Mouse (Mus musculus) c-Kit-positive CD71-negative TER-119-negative erythroid progenitor cells, embryonic 14.5 days (primary cell): ENCODE data around the gene Gckr.
"Not testable (repeated sequence)": the region's sequence is repeated elsewhere in the genome, so short reads cannot be mapped to it uniquely, and the experiment has no call there.

Experiments used
- DNase-seq: peaks from one replicate; pipeline ENCODE4 v3.0.0-alpha.2; 2013; ENCODE audit warnings: low read depth

The Gckr gene

DNA sequence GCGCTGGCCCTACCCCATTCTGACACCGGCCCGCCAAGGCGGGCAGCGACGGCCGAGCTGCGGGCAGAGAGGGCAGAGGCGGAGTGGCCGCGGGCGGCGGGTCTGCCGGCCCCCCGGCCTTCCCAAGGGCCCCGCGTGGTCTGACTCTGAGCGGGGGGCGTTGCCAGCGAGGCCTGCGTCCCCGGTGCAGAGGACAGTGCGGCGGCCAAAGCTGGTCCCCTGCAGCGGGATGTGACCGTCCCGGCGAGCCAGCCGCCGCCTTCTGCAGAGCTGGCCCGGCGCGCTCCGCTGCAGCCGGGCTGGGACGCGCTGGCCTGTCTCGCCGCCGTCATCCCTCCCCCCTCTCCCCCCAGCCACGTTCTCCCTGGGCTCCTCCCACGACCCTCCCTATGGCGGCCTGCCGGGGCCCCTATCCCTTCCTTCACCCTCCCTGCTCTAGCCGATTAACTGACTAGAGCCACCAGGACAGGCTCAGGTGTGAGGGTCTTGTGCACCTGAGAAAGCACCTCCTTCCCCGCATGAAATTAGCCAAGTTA, 1.6 kb upstream of the Gckr start, which contains the start of gene Fndc4:
Fndc4 (minus strand) TSS at position 475 of the 536 bp plus-strand sequence.
- no peak for DNase-seq

- DNase-seq: no peak
Measured at GRCm38 (mm10) chr5:31297981-31298380, 738 bp downstream of the Gckr start.

DNA sequence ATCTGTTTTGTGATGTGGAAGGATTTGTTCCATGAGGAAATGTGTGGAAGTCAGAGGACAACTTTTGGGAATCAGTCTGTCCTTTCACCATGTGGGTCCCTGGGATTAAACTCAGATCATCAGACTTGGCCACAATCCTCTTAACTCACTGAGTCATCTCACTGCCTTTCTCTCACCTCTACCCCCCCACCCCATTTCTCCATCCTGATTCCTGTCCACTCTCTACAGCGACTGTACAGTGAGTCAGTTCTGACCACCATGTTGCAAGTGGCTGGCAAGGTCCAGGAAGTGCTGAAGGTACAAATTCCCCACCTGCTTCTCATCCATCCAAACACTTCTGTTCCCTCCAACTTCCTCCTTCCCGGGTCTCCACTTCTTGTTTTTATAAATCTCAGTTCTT, 1.2 kb downstream of the Gckr start:
- DNase-seq: no peak

DNA sequence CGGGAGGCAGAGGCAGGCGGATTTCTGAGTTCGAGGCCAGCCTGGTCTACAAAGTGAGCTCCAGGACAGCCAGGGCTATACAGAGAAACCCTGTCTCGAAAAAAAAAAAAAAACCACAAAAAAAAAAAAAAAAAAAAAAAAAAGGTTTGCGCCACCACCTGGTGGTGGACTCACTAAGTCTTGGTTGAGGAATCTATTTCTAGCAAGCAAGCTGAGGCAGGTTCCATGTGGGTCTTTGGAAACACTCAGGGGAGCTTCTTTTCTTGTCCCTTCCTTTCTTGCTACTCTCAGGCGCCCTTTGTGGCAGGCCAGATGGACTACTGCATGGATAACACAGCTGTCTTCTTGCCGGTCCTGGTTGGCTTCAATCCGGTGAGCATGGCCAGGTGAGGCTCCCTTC, 4.6 kb downstream of the Gckr start:
- no peak for DNase-seq

GRCm38 (mm10) chr5:31303093-31303492, 5.8 kb downstream of the Gckr start:
- DNase-seq: no peak

DNA sequence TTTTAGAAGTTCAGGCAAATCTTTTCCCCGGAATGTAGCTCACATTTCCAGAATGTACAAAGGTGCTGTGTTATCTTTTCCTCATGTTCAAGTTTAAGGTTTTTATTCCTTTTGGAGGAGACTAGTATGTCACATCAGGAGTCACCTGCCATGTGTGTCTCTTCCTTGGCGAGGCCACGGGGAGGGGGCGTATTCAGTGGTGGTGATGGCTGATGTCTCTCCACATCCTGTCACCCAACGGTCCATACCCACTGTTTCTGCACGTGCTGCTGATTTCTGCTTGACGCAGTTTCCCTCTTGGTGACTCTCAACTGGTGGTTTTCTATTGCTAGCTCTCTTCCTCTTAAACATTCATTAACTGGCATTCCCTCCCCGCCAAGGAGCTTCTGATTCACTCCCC, 15.6 kb downstream of the Gckr start:
- DNase-seq: no peak

- DNase-seq: no peak
Measured at GRCm38 (mm10) chr5:31322776-31323175, 25.5 kb downstream of the Gckr start.

DNA sequence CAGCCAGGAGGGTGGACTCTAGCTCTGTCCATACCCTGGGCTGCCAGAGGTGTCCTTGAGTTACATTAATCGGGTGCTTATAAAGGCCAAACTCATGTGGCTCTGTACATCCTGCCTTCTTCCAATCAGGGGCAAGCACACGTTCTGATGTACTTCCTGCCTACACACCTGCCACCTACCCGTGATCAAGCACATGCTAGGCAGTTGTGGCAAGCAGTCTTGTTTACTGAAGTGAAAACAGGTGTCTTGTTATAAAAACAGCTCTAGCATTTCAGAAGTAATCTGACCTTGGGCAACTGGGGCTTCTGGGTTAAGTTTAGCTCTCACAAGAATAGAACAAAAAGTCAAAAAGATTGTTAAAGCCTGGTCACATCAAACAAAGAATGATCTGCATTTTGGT, 26.8 kb downstream of the Gckr start:
- no peak for DNase-seq

- DNase-seq: no peak
Measured at GRCm38 (mm10) chr5:31326850-31327249, 29.6 kb downstream of the Gckr start.

GRCm38 (mm10) chr5:31328255-31328654, 31.0 kb downstream of the Gckr start:
- peak; percentile 38 for DNase-seq

DNA sequence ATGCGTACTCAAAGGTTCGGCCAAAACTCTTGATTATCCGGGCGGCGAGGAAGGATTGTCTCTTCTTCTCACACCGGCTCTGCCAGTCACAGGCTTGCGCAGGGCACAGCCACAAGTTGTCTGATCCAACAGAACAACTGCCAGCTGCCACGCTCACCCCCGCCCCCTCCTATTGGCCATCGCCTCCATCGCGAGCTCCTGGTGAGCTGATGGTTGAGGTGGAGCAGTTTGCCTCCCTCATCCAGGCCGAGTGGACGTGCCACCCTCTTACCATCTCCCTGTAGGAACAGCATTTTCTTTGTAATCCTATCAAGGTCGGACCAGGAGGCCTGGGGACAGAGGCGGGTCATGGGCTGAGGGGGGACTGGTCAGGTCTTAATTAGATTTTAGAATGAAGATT, 60.3 kb downstream of the Gckr start:
- not testable (repeated sequence) for DNase-seq

- DNase-seq: no peak
Measured at GRCm38 (mm10) chr5:31360955-31361354, 63.7 kb downstream of the Gckr start.
